Mouse (Mus musculus): ENCODE measurements around the gene Ikzf1. TPM values are rescaled to one million over a fixed set of nuclear protein-coding genes. Genes with fewer than 3 reads are reported as not detected.

Ikzf1 gene
- 59.1 and 61.0 TPM in 2 replicates for polyA plus RNA-seq (2016; fragmentation: Nextera tagmentation; extraction: Ambion mirVana)

GRCm38 (mm10) chr11:11684930-11685852, at the start of gene Ikzf1:
Gene Ikzf1, plus strand, starts transcription at chr11:11685003.
- Histone ChIP-seq H3K9ac (peak within 1 kb of the TSS; percentile 98), H3K4me3 (peak within 1 kb of the TSS; percentile 95), H3K4me1 (peaks cover 31% of the 10 kb centered on the region), H3K36me3 (no peaks in the 10 kb centered on the region), H3K4me2 (peak within 1 kb of the TSS; percentile 96), H3K27me3 (replicated peaks) (peaks cover 22% of the 10 kb centered on the region), H3K27ac (peak within 1 kb of the TSS; percentile 93), H3K9me3 (replicated peaks) (no peaks in the 10 kb centered on the region)
- ATAC-seq, result peak; percentile 90
- 2% methylated on average over 74 of the region's 100 CpGs for WGBS (ENCODE audit: insufficient replicate concordance)

GRCm38 (mm10) chr11:11644303-11644702, 40.5 kb upstream of the Ikzf1 start:
- Histone ChIP-seq H3K36me3 (no peaks in the 10 kb centered on the region), H3K4me1 (no peaks in the 10 kb centered on the region), H3K4me3 (no peak overlapping the region), H3K27ac (no peak overlapping the region), H3K9ac (no peak overlapping the region), H3K9me3 (replicated peaks) (no peaks in the 10 kb centered on the region), H3K27me3 (replicated peaks) (no peaks in the 10 kb centered on the region), H3K4me2 (no peak overlapping the region)
- no peak for ATAC-seq

DNA sequence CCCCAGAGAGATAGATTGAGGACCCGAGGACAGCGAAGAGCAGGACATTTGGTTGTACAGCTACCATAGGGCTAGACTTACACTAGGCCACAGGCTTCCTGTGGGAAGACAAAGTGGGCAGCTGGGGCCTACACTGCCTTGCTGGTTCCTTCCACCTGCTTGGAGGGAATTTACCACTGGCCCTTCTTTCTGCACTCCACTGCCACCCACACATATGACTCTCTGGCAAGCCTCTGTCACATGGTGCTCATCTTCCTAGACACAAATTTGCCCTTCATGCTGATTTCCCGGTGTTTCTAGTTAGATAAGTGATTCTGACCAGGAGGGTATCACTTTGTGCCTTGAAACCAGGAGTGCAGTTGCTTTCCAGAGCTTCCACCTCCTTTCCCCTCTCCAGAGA, 28.4 kb upstream of the Ikzf1 start:
- Histone ChIP-seq H3K4me1 (peaks cover 32% of the 10 kb centered on the region), H3K9ac (peak overlapping the region; percentile 35; the same call in 1 of the 2 replicates), H3K36me3 (no peaks in the 10 kb centered on the region), H3K27me3 (replicated peaks) (no peaks in the 10 kb centered on the region), H3K4me3 (no peak overlapping the region), H3K9me3 (replicated peaks) (no peaks in the 10 kb centered on the region), H3K27ac (peak overlapping the region; percentile 57), H3K4me2 (peak overlapping the region; percentile 46)
- WGBS (ENCODE audit: insufficient replicate concordance), result 36% methylated on average over 3 of the region's 3 CpGs
- peak; percentile 31; the same call in 1 of the 2 replicates for ATAC-seq

GRCm38 (mm10) chr11:11656995-11657530, 27.7 kb upstream of the Ikzf1 start:
- 14% methylated on average over 5 of the region's 5 CpGs for WGBS (ENCODE audit: insufficient replicate concordance)
- Histone ChIP-seq H3K9ac (peak overlapping the region; percentile 35; the same call in 1 of the 2 replicates), H3K27ac (peak overlapping the region; percentile 57)

GRCm38 (mm10) chr11:11657634-11658033, 27.2 kb upstream of the Ikzf1 start:
- Histone ChIP-seq H3K27me3 (replicated peaks) (no peaks in the 10 kb centered on the region), H3K4me2 (peak overlapping the region; percentile 46; the same call in 1 of the 2 replicates), H3K9me3 (replicated peaks) (no peaks in the 10 kb centered on the region), H3K4me3 (no peak overlapping the region), H3K36me3 (no peaks in the 10 kb centered on the region), H3K4me1 (peaks cover 32% of the 10 kb centered on the region), H3K9ac (0 out of 2 replicates have a peak overlapping the region, but pooled peaks have one; percentile 29), H3K27ac (peak overlapping the region; percentile 57)
- 46% methylated on average over 4 of the region's 4 CpGs for WGBS (ENCODE audit: insufficient replicate concordance)
- peak; percentile 38 for ATAC-seq

More at GRCm38 (mm10) chr11:11656995-11657530, 27.7 kb upstream of the Ikzf1 start:
- Histone ChIP-seq H3K36me3 (no peaks in the 10 kb centered on the region), H3K4me1 (peaks cover 32% of the 10 kb centered on the region), H3K4me2 (peak overlapping the region; percentile 46), H3K9me3 (replicated peaks) (no peaks in the 10 kb centered on the region), H3K27me3 (replicated peaks) (no peaks in the 10 kb centered on the region), H3K4me3 (no peak overlapping the region)
- ATAC-seq, result peak; percentile 93

GRCm38 (mm10) chr11:11658834-11659233, 26.0 kb upstream of the Ikzf1 start:
- Histone ChIP-seq H3K9me3 (replicated peaks) (no peaks in the 10 kb centered on the region), H3K4me1 (peaks cover 32% of the 10 kb centered on the region), H3K4me2 (no peak overlapping the region), H3K9ac (no peak overlapping the region), H3K27me3 (replicated peaks) (no peaks in the 10 kb centered on the region), H3K4me3 (no peak overlapping the region), H3K27ac (no peak overlapping the region), H3K36me3 (no peaks in the 10 kb centered on the region)
- ATAC-seq, result no peak
- WGBS (ENCODE audit: insufficient replicate concordance), result 52% methylated on average over 4 of the region's 4 CpGs

GRCm38 (mm10) chr11:11660651-11661050, 24.2 kb upstream of the Ikzf1 start:
- Histone ChIP-seq H3K36me3 (no peaks in the 10 kb centered on the region), H3K4me3 (no peak overlapping the region), H3K4me2 (no peak overlapping the region), H3K4me1 (peaks cover 32% of the 10 kb centered on the region), H3K9me3 (replicated peaks) (no peaks in the 10 kb centered on the region), H3K27me3 (replicated peaks) (no peaks in the 10 kb centered on the region), H3K9ac (no peak overlapping the region), H3K27ac (no peak overlapping the region)
- 69% methylated on average over 4 of the region's 4 CpGs for WGBS (ENCODE audit: insufficient replicate concordance)
- no peak for ATAC-seq

- 60% methylated on average over 4 of the region's 4 CpGs for WGBS (ENCODE audit: insufficient replicate concordance)
- Histone ChIP-seq H3K4me1 (no peaks in the 10 kb centered on the region), H3K9ac (no peak overlapping the region), H3K27me3 (replicated peaks) (no peaks in the 10 kb centered on the region), H3K4me3 (no peak overlapping the region), H3K27ac (peak overlapping the region; percentile 33; the same call in 1 of the 2 replicates), H3K36me3 (no peaks in the 10 kb centered on the region), H3K4me2 (no peak overlapping the region), H3K9me3 (replicated peaks) (no peaks in the 10 kb centered on the region)
- ATAC-seq, result no peak
Measured at GRCm38 (mm10) chr11:11667254-11667921, 17.4 kb upstream of the Ikzf1 start.

DNA sequence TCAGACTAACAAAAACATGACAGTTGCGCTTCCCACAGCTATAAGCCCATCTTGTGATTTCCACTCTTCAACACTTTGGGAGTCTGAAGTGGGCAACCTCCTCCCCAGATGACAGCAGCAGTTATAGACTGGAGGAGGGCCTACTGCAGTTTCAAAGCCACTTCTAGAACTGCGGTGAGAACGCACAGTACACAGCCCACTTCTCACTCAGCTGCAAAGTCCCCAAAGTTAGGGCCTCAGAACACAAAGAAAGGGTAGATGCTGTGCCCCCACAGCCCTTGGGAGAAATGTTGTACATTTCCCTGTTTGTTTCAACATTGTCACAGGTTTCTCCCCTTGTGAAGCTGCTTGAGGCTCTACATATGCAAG, 16.9 kb upstream of the Ikzf1 start:
- Histone ChIP-seq H3K9ac (no peak overlapping the region), H3K27me3 (replicated peaks) (no peaks in the 10 kb centered on the region), H3K27ac (peak overlapping the region; percentile 33; the same call in 1 of the 2 replicates), H3K4me1 (no peaks in the 10 kb centered on the region), H3K36me3 (no peaks in the 10 kb centered on the region), H3K4me2 (no peak overlapping the region), H3K9me3 (replicated peaks) (no peaks in the 10 kb centered on the region), H3K4me3 (no peak overlapping the region)
- WGBS (ENCODE audit: insufficient replicate concordance), result 56% methylated on average over 3 of the region's 3 CpGs
- ATAC-seq, result no peak

DNA sequence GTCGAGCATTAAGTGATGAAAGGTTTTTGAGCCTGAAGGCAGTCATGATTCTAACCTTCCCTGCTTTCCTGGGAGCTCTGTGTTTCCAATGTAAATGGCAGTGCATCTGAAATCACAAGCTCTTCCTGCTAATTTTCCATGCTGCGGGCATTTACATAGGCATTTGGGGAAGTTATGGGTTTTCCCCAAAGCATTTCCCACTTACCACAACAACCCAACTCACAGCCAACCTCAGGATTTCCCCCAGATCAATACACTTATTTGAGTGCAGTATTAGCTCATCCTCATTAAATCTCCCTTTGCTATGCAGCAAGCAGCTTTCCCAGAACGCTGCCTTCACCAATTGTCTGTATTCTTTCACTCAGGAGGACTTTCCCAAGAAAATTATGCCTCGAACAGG, 11.8 kb upstream of the Ikzf1 start:
- WGBS (ENCODE audit: insufficient replicate concordance), result 62% methylated on average over 4 of the region's 4 CpGs
- no peak for ATAC-seq
- no peak overlapping the region for H3K4me3 ChIP-seq

DNA sequence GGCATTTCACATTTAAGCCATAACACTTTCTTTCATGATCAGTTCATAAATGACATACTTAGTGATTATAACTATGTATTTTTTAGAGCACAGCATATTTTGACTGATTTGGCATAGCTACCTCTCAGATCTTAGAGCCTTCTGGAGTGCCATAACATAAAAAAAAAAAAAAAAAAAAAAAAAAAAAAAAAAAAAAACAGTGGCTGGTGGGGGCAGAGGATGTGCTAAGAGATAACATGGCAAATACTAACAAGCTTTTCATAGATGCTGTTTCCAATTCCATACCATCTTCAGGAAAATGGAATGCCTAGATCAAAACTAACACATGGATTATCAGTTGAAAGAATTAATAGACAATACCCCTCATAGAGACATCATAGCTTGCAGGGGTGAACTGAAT, 9.7 kb upstream of the Ikzf1 start:
- no peak for ATAC-seq
- Histone ChIP-seq H3K4me2 (no peak overlapping the region), H3K4me1 (peaks cover 17% of the 10 kb centered on the region)

More for the DNA sequence above, 11.8 kb upstream of the Ikzf1 start:
- no peak overlapping the region for H3K27ac ChIP-seq
- no peak overlapping the region for H3K4me2 ChIP-seq
- H3K36me3 ChIP-seq, result no peaks in the 10 kb centered on the region
- H3K4me1 ChIP-seq, result no peaks in the 10 kb centered on the region
- H3K9me3 ChIP-seq (replicated peaks), result no peaks in the 10 kb centered on the region
- H3K27me3 ChIP-seq (replicated peaks), result no peaks in the 10 kb centered on the region
- H3K9ac ChIP-seq, result no peak overlapping the region

More for the DNA sequence above, 9.7 kb upstream of the Ikzf1 start:
- H3K9ac ChIP-seq, result no peak overlapping the region
- H3K27ac ChIP-seq, result no peak overlapping the region
- no peaks in the 10 kb centered on the region for H3K36me3 ChIP-seq
- no peak overlapping the region for H3K4me3 ChIP-seq
- no peaks in the 10 kb centered on the region for H3K9me3 ChIP-seq (replicated peaks)
- no peaks in the 10 kb centered on the region for H3K27me3 ChIP-seq (replicated peaks)

Measured in liver, embryonic 12.5 days (tissue).